Mouse (Mus musculus) megakaryocyte, embryonic 14.5 days (primary cell): ENCODE measurements around the gene 4930568D16Rik. TPM values are rescaled to one million over a fixed set of nuclear protein-coding genes. Genes with fewer than 3 reads are reported as not detected.

Experiments
- H3K27me3 ChIP-seq: replicated peaks from 2 replicates; pipeline ENCODE3; 2012; ENCODE audit warnings: inconsistent platforms
- H3K36me3 ChIP-seq: replicated peaks from 2 replicates; pipeline ENCODE3; 2012; ENCODE audit warnings: low read length, inconsistent platforms, mixed read lengths
- H3K4me1 ChIP-seq: 2 replicates; pipeline ENCODE4 v1.6.1; 2012; ENCODE audit warnings: inconsistent platforms
- H3K4me3 ChIP-seq: replicated peaks from 2 replicates; pipeline ENCODE3; 2012; ENCODE audit warnings: moderate library complexity, mild to moderate bottlenecking, inconsistent platforms
- H3K9me3 ChIP-seq: 2 replicates; pipeline ENCODE4 v1.6.1; 2012; ENCODE audit warnings: inconsistent platforms
- FLI1 ChIP-seq: IDR thresholded peaks from 2 replicates; pipeline ENCODE4 v1.6.1; 2012; ENCODE audit warnings: low read length, inconsistent platforms, mixed read lengths
- GATA1 ChIP-seq: IDR thresholded peaks from 3 replicates; pipeline ENCODE4 v1.6.1; 2012; ENCODE audit warnings: mixed read lengths, low read length, inconsistent platforms, borderline replicate concordance
- polyA plus RNA-seq: library from polyadenylated mRNA; stranded (reverse); fragments of >175 nt; gene quantifications from 2 replicates; pipeline ENCODE4 v1.2.3, GENCODE M21; 2012; ENCODE audit warnings: low replicate concordance; ENCODE audit not compliant: insufficient read depth

4930568D16Rik gene
- polyA plus RNA-seq, 1 experiment: not detected

DNA sequence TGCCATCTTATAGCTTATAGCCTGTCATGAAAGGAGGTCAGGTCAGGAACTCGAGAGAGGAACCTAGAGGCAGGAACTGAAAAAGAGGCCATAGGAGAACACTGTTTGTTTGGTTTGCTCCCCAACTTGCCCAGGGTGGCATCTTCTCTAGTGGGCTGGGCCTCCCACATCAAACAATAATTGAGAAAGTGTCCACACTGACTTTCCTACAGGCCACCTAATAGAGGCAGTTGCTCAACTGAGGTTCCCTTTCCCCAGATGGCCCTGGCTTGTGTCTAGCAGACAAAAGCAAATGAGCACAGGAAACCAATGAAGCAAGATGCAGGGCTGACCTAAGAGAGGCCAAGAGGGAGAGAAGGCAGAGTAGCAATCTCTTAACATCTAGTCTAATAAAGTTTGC, 59.4 kb downstream of the 4930568D16Rik start:
- TF ChIP-seq GATA1 (no peak), FLI1 (no peak)
- H3K27me3 ChIP-seq: peaks cover 2% of the 10 kb centered on the region
- H3K36me3 ChIP-seq: peaks cover 99% of the 10 kb centered on the region

More for the DNA sequence above, 59.4 kb downstream of the 4930568D16Rik start:
- Histone ChIP-seq H3K9me3 (peaks cover 21% of the 10 kb centered on the region), H3K4me3 (no peak overlapping the region), H3K4me1 (peaks cover 8% of the 10 kb centered on the region)

Other genes with a start within 250 kb of the 4930568D16Rik start
- gene Rab14, start 166.6 kb downstream of the 4930568D16Rik start, polyA plus RNA-seq: 1,333 and 3,452 TPM in 2 replicates
- gene Gsn, start 111.3 kb downstream of the 4930568D16Rik start, polyA plus RNA-seq: 240 and 422 TPM in 2 replicates
- 26.2 and 42.0 TPM in 2 replicates for gene Stom, start 30.8 kb downstream of the 4930568D16Rik start, polyA plus RNA-seq
- not detected in 2 replicates for gene 4930402F06Rik, start 29.4 kb upstream of the 4930568D16Rik start, polyA plus RNA-seq
- 1.9 and 6.5 TPM in 2 replicates for gene Ggta1, start 95.5 kb upstream of the 4930568D16Rik start, polyA plus RNA-seq
- gene Dab2ip, start 190.5 kb upstream of the 4930568D16Rik start, polyA plus RNA-seq: 1.3 and 5.0 TPM in 2 replicates